Mouse (Mus musculus) erythroblast, embryonic 14.5 days (primary cell): ENCODE measurements around the gene Ccdc148.

Experiments used
- GATA1 ChIP-seq: IDR thresholded peaks from 2 replicates; pipeline ENCODE4 v1.6.1; 2012; ENCODE audit warnings: low read length, inconsistent platforms, mixed read lengths
- TAL1 ChIP-seq: IDR thresholded peaks from 3 replicates; pipeline ENCODE4 v1.6.1; 2012; ENCODE audit warnings: low read length, inconsistent platforms, mixed read lengths

GRCm38 (mm10) chr2:59160605-59160963, at the start of gene Ccdc148, which contains the start of gene Pkp4:
- TF ChIP-seq GATA1 (no peak), TAL1 (no peak)
